Mouse (Mus musculus) large intestine, adult 2 months (tissue): ENCODE measurements at regions not wholly inside any gene's neighbourhood (a gene's known extent, or its start where the extent isn't known, plus 50 kb on each side); places are given as distances from the start of the nearest gene placed in this dataset.
"Not testable (repeated sequence)": the region's sequence is repeated elsewhere in the genome, so short reads cannot be mapped to it uniquely, and the experiment has no call there.

Source experiments
- DNase-seq: peaks from one replicate; pipeline ENCODE4 v3.0.0-alpha.2; 2012; ENCODE audit warnings: low read depth, low spot score
- WGBS: fragments of 180-500 bp; shearing (Covaris S2); methylation state at CpG from one replicate; pipeline ENCODE4 v1.1.7; 2018; 5-methylcytosine and 5-hydroxymethylcytosine counted together

- 91% methylated on average over 4 of the region's 4 CpGs for WGBS
- DNase-seq: no peak
These were observed 50.7 kb upstream of the Jade1 start for GRCm38 (mm10) chr3:41504867-41505266.

GRCm38 (mm10) chr3:41502161-41502560, 53.4 kb upstream of the Jade1 start:
- DNase-seq: no peak
- 81% methylated on average over 3 of the region's 3 CpGs for WGBS

GRCm38 (mm10) chr3:41501639-41502038, 53.9 kb upstream of the Jade1 start:
- 67% methylated on average over 6 of the region's 6 CpGs for WGBS
- DNase-seq: not testable (repeated sequence)

- DNase-seq: no peak
- 91% methylated on average over 6 of the region's 6 CpGs for WGBS
These were observed 54.4 kb upstream of the Jade1 start for GRCm38 (mm10) chr3:41501124-41501523.

GRCm38 (mm10) chr3:41499680-41500079, 55.9 kb upstream of the Jade1 start:
- WGBS: 77% methylated on average over 2 of the region's 2 CpGs
- no peak for DNase-seq

GRCm38 (mm10) chr3:41498791-41499190, 56.7 kb upstream of the Jade1 start:
- 74% methylated on average over 7 of the region's 7 CpGs for WGBS
- DNase-seq: no peak

- no peak for DNase-seq
- 86% methylated on average over 8 of the region's 8 CpGs for WGBS
These were observed 57.8 kb upstream of the Jade1 start for GRCm38 (mm10) chr3:41497771-41498170.

- no peak for DNase-seq
- 68% methylated on average over 12 of the region's 13 CpGs for WGBS
These were observed 58.4 kb upstream of the Jade1 start for GRCm38 (mm10) chr3:41496931-41497710.

GRCm38 (mm10) chr3:41495893-41496292, 59.6 kb upstream of the Jade1 start:
- no peak for DNase-seq
- 91% methylated on average over 3 of the region's 3 CpGs for WGBS

GRCm38 (mm10) chr3:41495097-41495496, 60.4 kb upstream of the Jade1 start:
- 51% methylated on average over 5 of the region's 5 CpGs for WGBS
- DNase-seq: no peak

GRCm38 (mm10) chr3:41493472-41493871, 62.1 kb upstream of the Jade1 start:
- over 99% methylated on average over 7 of the region's 7 CpGs for WGBS
- no peak for DNase-seq

- no peak for DNase-seq
- WGBS: 53% methylated on average over 13 of the region's 13 CpGs
These were observed 62.7 kb upstream of the Jade1 start for GRCm38 (mm10) chr3:41492727-41493392.

- 58% methylated on average over 3 of the region's 3 CpGs for WGBS
- DNase-seq: no peak
These were observed 63.4 kb upstream of the Jade1 start for GRCm38 (mm10) chr3:41492031-41492726.

- DNase-seq: no peak
- 94% methylated on average over 4 of the region's 4 CpGs for WGBS
These were observed 64.3 kb upstream of the Jade1 start for GRCm38 (mm10) chr3:41491185-41491584.

- no peak for DNase-seq
These were observed 65.5 kb upstream of the Jade1 start for GRCm38 (mm10) chr3:41489998-41490397.

GRCm38 (mm10) chr3:41489571-41489970, 66.0 kb upstream of the Jade1 start:
- 32% methylated on average over 3 of the region's 3 CpGs for WGBS
- DNase-seq: peak; percentile 32

GRCm38 (mm10) chr3:41488229-41488774, 67.2 kb upstream of the Jade1 start:
- no peak for DNase-seq
- WGBS: 7% methylated on average over 1 of the region's 1 CpGs

- WGBS: 88% methylated on average over 9 of the region's 9 CpGs
- DNase-seq: no peak
These were observed 70.6 kb upstream of the Jade1 start for GRCm38 (mm10) chr3:41484920-41485319.

GRCm38 (mm10) chr3:41483582-41483981, 71.9 kb upstream of the Jade1 start:
- 53% methylated on average over 3 of the region's 3 CpGs for WGBS
- no peak for DNase-seq

GRCm38 (mm10) chr3:41482881-41483494, 72.5 kb upstream of the Jade1 start:
- no peak for DNase-seq
- WGBS: 64% methylated on average over 5 of the region's 5 CpGs
